Mouse (Mus musculus) midbrain, postnatal 0 days (tissue): ENCODE data around the gene Tbc1d30. TPM values are rescaled to one million over a fixed set of nuclear protein-coding genes. Genes with fewer than 3 reads are reported as not detected.

ENCODE experiments used
- ATAC-seq: fragments of 200-750 bp; cut with Nextera tagmentation; 2 replicates; pipeline ENCODE4 v1.8.0; 2017; ENCODE audit warnings: moderate number of reproducible peaks, mild to moderate bottlenecking, moderate TSS enrichment, moderate library complexity; ENCODE audit not compliant: low FRiP score
- DNase-seq: peaks from one replicate; pipeline ENCODE4 v3.0.0-alpha.2; 2015; ENCODE audit warnings: low spot score
- H3K27ac ChIP-seq: fragments of 300-500 bp; sonication (generic); 2 replicates; pipeline ENCODE4 v1.5.1; 2014; ENCODE audit warnings: low read depth, mild to moderate bottlenecking, low read length, mixed read lengths
- H3K27me3 ChIP-seq: fragments of 300-500 bp; sonication (generic); 2 replicates; pipeline ENCODE4 v1.6.1; 2014; ENCODE audit warnings: low read length, control low read depth, mixed read lengths; ENCODE audit not compliant: insufficient read depth
- H3K36me3 ChIP-seq: fragments of 300-500 bp; sonication (generic); 2 replicates; pipeline ENCODE4 v1.6.1; 2014; ENCODE audit warnings: low read length, control low read depth, mixed read lengths; ENCODE audit not compliant: insufficient read depth
- H3K4me1 ChIP-seq: fragments of 300-500 bp; sonication (generic); 2 replicates; pipeline ENCODE4 v1.6.1; 2014; ENCODE audit warnings: mild to moderate bottlenecking, control low read depth, antibody characterized with exemption, low read length, mixed read lengths; ENCODE audit not compliant: insufficient read depth
- H3K4me2 ChIP-seq: fragments of 300-500 bp; sonication (generic); 2 replicates; pipeline ENCODE4 v1.6.1; 2014; ENCODE audit warnings: low read depth, mild to moderate bottlenecking, low read length, mixed read lengths; ENCODE audit not compliant: poor library complexity, severe bottlenecking
- H3K4me3 ChIP-seq: fragments of 300-500 bp; sonication (generic); 2 replicates; pipeline ENCODE4 v1.5.1; 2014; ENCODE audit warnings: low read depth, mild to moderate bottlenecking, low read length, moderate library complexity
- H3K9ac ChIP-seq: fragments of 300-500 bp; sonication (generic); replicated peaks from 2 replicates; pipeline ENCODE4 v1.6.1; 2014; ENCODE audit warnings: mild to moderate bottlenecking, low read length, moderate library complexity, mixed read lengths; ENCODE audit not compliant: poor library complexity, severe bottlenecking
- H3K9me3 ChIP-seq: fragments of 300-500 bp; sonication (generic); 2 replicates; pipeline ENCODE4 v1.6.1; 2016; ENCODE audit warnings: low read length, control low read depth
- CTCF ChIP-seq: IDR thresholded peaks from 2 replicates; pipeline ENCODE4 v1.5.1; 2016; ENCODE audit warnings: antibody characterized with exemption, mild to moderate bottlenecking
- WGBS: fragments of 180-500 bp; shearing (Covaris S2); extraction: QIAGEN DNeasy Blood & Tissue Kit; methylation state at CpG from one replicate; pipeline ENCODE4 v1.1.7; 2014; 5-methylcytosine and 5-hydroxymethylcytosine counted together
- polyA plus RNA-seq: library from polyadenylated mRNA; unstranded; fragments of >200 nt; fragmentation: Nextera tagmentation; extraction: Ambion mirVana; gene quantifications from 2 replicates; pipeline ENCODE4 v1.2.1, GENCODE M21; 2015
- total RNA-seq: library from RNA; depleted of rRNA; stranded (reverse); fragments of >200 nt; gene quantifications from 2 replicates; pipeline ENCODE4 v1.2.3, GENCODE M21; 2014

Tbc1d30 gene
- total and polyA plus RNA-seq, 2 experiments from 2014 or later, result 8.3 to 49.1 TPM

DNA sequence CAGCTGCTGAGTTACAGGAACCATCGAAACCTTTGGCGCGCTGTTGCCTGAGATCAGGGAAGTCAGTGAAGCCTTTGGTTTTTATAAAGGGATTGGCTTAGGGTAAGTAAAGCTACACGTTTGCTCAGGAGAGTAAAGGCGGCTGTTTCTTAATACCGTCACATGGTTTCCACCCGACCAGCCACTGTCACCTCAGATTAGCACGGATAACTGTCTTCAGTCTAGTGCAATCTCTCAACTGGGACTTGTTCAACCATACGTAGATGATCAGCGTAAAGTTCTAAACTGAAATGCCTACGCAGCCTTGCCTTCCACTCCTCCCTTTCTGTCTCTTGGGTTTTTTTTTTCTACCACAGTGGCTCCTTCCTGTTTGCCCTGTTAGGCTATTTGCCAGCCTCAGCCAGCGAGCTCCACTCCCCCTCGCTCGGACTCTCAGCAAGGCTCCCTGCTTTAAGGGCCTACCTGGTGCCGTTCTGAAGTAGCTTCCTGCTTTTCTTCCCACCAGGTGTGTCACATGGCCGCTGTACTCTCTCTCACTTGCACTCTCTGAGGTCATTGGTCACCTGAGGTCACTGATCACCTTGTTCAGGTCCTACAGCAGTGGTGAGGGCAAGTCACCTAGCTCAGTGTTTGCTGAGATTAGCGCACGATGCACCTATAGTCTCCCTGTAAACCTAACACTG lies 17.8 kb upstream of the Tbc1d30 start:
- no peak overlapping the region for H3K4me3 ChIP-seq
- no peak overlapping the region for H3K27ac ChIP-seq
- H3K4me2 ChIP-seq, result no peak overlapping the region
- peaks cover 6% of the 10 kb centered on the region; the same call in 1 of the 2 replicates for H3K4me1 ChIP-seq
- H3K9ac ChIP-seq, result no peak overlapping the region
- ATAC-seq (no peak), DNase-seq (no peak)
- TF ChIP-seq CTCF, result no peak
- no peaks in the 10 kb centered on the region for H3K9me3 ChIP-seq
- WGBS, result 72% methylated on average over 18 of the region's 18 CpGs
- peaks cover 17% of the 10 kb centered on the region for H3K36me3 ChIP-seq
- H3K27me3 ChIP-seq, result no peaks in the 10 kb centered on the region

DNA sequence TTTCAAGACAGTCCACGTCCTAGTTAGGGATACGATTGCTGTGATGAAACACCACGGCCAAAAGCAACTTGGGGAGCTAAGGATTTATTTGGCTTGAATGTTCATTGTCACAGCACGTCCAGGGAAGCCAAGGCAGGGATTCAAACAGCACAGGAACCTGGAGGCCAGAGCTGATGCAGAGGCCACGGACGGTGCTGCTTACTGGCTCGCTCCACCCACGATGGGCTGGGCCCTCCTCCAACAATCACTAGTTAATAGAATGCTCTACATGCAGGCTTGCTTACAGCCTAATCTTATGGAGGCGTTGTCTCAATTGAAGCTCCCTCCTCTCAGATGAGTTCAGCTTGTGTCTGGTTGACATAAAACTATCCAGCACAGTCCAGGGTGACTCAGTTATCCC lies 16.7 kb upstream of the Tbc1d30 start:
- Histone ChIP-seq H3K27ac (no peak overlapping the region), H3K4me3 (no peak overlapping the region), H3K4me2 (no peak overlapping the region), H3K4me1 (peaks cover 6% of the 10 kb centered on the region; the same call in 1 of the 2 replicates), H3K9me3 (no peaks in the 10 kb centered on the region), H3K9ac (no peak overlapping the region), H3K27me3 (no peaks in the 10 kb centered on the region), H3K36me3 (peaks cover 10% of the 10 kb centered on the region; the same call in 1 of the 2 replicates)
- no peak for DNase-seq
- TF ChIP-seq CTCF, result no peak
- 90% methylated on average over 9 of the region's 9 CpGs for WGBS
- ATAC-seq, result no peak

DNA sequence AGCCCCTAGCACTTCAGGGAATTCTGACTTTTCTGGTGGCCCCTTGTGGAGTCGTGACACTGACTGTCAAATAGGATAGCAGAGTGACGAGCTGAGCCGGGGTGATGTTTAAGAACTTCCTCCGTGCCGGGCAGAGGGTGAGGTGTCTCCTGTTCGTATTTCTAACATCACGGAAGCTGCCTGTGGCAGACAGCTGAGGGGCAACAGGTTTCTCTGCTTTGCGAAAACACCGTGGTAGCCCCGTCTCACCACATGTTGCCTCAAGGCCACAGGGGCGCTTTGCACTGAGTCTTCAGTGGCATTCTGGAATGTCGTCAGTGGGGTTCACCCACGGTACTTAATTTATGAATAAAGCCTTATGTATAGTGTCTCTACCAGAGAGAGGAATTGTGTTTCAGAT lies 16.2 kb upstream of the Tbc1d30 start:
- Histone ChIP-seq H3K27me3 (no peaks in the 10 kb centered on the region), H3K36me3 (peaks cover 10% of the 10 kb centered on the region; the same call in 1 of the 2 replicates), H3K9ac (no peak overlapping the region), H3K9me3 (no peaks in the 10 kb centered on the region), H3K27ac (no peak overlapping the region), H3K4me1 (peaks cover 6% of the 10 kb centered on the region; the same call in 1 of the 2 replicates), H3K4me3 (no peak overlapping the region), H3K4me2 (no peak overlapping the region)
- 83% methylated on average over 13 of the region's 13 CpGs for WGBS
- no peak for TF ChIP-seq CTCF
- ATAC-seq, result no peak
- no peak for DNase-seq

DNA sequence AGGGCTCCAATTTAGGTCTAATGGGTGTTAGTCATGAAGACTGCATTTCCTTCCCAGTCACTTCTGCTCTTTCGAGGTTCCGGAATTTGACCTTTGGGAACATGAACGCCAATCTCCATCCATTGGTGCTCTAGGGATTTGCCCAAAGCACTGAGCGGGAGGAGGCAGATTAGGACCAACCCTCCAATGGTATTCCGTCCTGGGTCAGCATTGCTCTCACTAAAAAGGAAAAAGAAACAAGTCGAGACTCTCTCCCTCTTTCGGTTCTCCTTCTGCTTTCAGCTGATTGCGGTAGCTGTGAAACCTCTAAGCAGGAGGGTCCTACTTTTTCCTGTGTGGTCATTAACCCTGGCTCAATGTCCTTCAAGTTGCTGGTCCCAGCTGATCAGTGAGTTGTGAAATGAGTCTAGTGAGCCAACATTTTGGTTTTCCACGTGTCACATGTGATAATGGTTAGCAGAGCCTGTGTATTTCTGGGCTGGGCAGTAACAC lies 14.7 kb upstream of the Tbc1d30 start:
- DNase-seq (no peak), ATAC-seq (no peak)
- H3K27me3 ChIP-seq, result no peaks in the 10 kb centered on the region
- no peak for TF ChIP-seq CTCF
- H3K36me3 ChIP-seq, result peaks cover 6% of the 10 kb centered on the region; the same call in 1 of the 2 replicates
- H3K27ac ChIP-seq, result no peak overlapping the region
- H3K9me3 ChIP-seq, result no peaks in the 10 kb centered on the region
- peak overlapping the region; percentile 94 for H3K4me3 ChIP-seq
- WGBS, result 9% methylated on average over 9 of the region's 9 CpGs
- peaks cover 6% of the 10 kb centered on the region; the same call in 1 of the 2 replicates for H3K4me1 ChIP-seq
- H3K9ac ChIP-seq, result peak overlapping the region; percentile 84
- H3K4me2 ChIP-seq, result peak overlapping the region; percentile 90

DNA sequence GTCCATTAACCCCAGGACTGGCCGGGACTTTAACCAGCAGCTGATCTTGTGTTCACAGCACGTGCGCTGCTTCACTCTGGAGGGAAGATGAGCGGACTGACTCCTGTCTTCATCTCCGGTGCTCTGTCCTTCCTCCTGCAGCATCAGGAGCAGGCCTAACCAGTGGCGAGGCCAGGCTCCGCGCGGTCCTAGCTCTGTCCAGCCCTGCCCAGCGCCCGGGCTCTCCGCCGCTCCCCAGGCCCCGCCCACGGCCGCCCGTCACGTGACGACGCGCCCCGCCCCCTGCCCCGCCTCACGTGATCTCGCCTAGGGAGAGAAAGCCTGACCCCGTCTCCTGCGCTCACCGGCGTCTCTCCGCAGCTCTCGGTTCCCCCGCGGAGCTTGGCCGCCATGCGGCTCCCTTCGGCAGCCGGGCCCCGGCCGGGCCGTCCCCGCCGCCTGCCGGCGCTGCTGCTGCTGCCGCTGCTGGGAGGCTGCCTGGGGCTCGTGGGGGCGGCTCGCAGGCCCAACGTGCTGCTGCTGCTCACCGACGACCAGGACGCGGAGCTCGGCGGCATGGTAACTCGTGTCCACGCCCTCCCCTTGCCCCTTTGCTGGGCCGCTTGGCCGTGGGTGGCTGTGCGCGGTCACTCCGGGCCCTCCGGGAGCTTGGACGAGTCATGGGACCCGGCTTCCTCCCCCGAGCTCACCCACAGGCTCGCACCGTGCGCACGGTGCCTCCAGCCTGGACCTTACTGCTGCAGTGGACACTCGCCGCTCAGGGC lies 13.9 kb upstream of the Tbc1d30 start, which contains the start of gene Gns:
Gns (plus strand) TSS at position 290 of the 764 bp plus-strand sequence.
- Histone ChIP-seq H3K4me1 (peaks cover 6% of the 10 kb centered on the region; the same call in 1 of the 2 replicates), H3K4me3 (peak within 1 kb of the TSS; percentile 94), H3K27ac (peak within 1 kb of the TSS; percentile 63), H3K9ac (peak within 1 kb of the TSS; percentile 84), H3K36me3 (peaks cover 3% of the 10 kb centered on the region; the same call in 1 of the 2 replicates), H3K4me2 (peak within 1 kb of the TSS; percentile 90), H3K9me3 (no peaks in the 10 kb centered on the region), H3K27me3 (no peaks in the 10 kb centered on the region)
- DNase-seq, result peak; percentile 92
- WGBS, result under 1% methylated on average over 49 of the region's 72 CpGs
- peak; percentile 98 for ATAC-seq
- no peak for TF ChIP-seq CTCF
